Mouse (Mus musculus): ENCODE measurements around the gene Mus81. TPM values are rescaled to one million over a fixed set of nuclear protein-coding genes. Genes with fewer than 3 reads are reported as not detected.
"Not testable (repeated sequence)": the region's sequence is repeated elsewhere in the genome, so short reads cannot be mapped to it uniquely, and the experiment has no call there.

The Mus81 gene
- polyA plus RNA-seq (2015; fragmentation: Nextera tagmentation; extraction: Ambion mirVana): 58.6 and 63.5 TPM in 2 replicates

DNA sequence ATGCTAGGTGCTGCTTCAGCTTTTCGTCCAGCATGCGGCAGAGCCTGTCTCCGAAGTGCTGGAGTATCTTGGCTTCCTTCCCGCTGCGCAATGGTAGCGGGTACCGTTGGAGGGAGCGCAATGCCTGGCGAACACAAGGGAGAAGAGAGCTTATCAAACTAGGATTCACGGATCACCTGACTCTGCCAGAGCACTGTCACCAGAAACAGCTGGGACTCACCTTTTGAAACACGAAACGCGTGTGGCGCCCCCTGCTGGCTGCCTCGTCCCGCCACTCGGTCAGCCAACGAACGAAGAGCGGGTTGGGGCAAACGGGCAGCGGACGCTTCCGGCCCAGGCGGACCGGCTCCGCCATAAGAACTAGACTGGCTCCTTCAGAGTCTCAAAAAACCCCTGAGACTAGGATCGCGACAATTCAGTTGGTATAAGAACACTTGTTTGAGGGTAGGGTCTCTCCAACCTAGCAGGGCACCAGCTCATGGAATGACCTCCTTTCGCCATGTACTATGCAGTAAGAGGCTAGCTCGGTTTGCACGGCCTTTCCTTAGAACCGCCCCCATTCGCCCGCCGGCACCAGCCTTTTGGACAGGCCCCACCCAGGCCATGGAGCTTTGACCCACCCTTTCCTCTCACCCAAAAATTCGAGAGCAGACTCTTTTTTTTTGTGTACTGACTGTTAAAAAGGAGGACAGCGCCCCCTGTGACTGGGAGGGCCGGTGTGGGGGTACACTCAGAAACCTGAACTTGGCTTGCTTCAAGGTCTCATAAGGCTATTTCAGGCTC is at the start of gene Mus81:
Mus81 (minus strand) TSS at position 635 of the 783 bp plus-strand sequence.
- peak; percentile 94 for DNase-seq (ENCODE audit: low spot score)

DNA sequence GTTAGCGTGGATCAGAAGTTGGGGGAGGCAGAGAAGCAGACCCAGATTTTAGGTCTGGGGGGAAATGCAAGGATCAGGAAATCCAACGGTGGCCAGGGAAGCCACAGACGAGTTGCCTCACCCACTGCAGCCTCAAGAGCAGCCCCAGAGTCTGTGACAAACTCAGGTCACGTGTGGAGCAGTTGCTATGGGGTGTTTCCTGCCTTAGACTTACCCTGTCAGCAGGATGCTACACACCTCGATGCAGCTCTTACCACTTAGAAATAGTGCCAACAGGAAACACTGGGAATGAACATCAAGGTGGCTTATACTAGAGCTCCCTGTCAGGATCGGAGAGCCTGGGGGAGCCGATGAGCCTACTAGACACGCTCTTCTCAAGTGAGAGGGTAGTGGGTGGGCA is 44.3 kb upstream of the Mus81 start:
- DNase-seq (ENCODE audit: low spot score): peak; percentile 16

DNA sequence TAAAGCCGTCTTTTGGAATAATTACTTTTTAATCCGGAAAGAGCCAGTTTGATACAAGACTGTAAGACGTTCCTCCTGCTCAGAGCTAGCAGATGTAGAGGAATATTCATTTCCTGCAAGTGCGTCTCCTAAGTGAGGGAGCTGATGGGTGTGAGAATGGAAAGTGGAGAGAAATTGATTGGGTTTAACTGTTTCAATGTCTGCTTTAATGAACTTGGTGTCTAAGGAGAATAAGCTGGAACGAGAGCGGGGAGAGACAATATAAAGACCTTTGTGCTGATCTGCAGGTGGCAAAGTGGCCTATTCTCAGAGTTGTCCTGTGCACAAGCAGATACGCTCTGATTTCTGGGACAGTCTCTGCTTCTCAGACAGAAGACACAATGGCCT is 41.9 kb upstream of the Mus81 start:
- no peak for DNase-seq (ENCODE audit: low spot score)

DNA sequence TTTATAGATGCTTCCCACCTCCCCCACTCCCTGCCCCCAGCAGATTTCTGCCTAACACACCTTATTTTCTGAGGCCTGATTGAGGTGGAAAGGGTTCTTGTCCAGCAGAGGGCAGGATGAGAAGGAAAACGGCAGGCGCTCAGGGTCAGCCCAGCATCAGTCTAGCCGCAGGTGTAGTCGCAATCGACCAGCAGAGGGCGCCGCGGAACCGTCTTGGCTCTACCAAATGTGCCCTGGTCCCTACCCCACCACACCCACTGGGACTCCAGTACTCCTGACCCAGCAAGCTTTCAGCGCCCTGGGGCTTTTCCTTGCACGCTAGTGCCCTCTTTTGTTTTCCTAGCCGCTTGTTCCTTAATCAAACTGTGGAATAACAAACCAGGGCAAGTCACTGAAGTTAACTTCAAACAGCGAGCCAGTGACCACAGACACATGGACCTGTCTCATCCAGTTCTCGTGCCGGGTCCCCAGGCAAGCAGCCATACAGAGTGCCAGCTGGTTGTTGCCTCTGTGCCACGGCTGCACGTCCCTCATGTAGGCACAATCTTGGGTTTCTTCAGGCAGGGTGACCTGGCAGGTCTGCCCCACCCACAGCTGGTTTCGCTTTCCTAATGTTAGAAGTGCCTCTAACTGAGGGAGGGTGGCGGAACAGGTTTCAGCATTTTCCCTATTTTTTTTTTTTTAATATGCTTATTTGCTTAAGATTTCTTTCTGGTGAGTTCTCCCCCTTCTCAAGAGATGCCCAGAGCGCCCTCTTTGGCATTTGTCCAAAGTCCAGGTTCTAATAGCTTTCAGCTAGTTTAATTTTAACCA is 41.3 kb upstream of the Mus81 start:
- peak; percentile 88 for DNase-seq (ENCODE audit: low spot score)

DNA sequence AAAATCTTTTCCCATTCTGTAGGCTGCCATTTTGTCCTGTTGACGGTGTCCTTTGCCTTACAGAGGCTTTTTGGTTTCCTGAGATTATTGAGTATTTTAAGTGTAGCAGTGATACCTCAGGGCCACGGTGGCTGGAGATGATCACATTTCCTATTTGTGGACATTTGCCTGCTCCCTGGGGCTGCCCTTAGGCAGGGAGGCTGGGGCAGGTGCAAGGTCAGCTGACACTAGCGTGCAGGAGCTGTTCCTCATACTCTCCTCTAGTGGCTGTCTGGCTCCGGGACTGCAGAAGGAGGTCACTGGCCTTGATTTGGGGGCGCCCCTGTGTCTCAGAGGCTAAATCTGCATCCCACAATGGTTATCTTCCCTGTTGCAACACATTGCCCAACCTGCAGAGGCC is 37.0 kb upstream of the Mus81 start:
- DNase-seq (ENCODE audit: low spot score): no peak

DNA sequence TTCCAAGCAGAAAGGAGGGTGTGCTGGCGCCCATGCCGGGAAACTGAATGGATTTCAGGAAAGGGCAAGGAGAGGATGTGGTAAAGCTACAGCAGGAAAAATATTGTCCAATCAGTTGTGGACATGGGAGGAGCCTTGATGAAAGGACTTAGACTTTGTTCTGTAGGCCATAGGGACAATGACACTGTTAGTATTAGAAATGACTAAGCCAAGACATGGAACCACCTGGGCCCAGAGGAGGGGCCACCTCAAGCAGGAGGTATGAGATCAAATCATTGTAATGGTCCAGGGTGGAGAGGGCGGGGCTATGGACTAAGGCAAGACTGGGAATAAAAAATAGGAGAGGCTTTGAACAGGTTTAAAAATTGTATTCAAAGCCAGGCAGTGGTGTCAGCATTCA is 30.5 kb upstream of the Mus81 start:
- no peak for DNase-seq (ENCODE audit: low spot score)

DNA sequence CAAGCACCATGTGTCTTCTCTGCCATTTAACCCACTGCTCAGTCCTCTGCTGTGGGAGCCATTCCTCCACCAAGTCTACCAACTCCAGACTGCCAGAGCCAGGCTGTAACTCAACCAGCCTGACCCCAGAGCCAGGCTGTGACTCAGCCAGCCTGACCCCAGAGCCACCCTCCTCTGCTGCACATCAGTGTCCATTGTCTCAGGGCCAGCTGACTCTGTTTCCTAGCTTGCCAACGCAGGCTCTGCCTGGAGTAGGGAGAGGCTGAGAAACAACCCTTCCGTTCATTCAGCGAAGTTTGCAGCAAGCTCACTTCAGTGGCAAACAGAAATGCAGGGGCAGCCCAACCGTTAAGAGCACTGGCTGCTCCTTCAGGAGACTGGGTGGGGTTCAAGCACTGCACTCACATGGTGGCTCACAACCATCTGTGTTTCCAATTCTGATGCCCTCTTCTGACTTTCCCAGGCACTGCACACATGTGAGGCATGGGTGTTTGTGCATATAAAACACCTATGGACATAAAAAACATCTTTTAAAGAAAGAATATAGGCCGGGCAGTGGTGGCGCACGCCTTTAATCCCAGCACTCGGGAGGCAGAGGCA is 28.8 kb upstream of the Mus81 start:
- DNase-seq (ENCODE audit: low spot score): no peak

DNA sequence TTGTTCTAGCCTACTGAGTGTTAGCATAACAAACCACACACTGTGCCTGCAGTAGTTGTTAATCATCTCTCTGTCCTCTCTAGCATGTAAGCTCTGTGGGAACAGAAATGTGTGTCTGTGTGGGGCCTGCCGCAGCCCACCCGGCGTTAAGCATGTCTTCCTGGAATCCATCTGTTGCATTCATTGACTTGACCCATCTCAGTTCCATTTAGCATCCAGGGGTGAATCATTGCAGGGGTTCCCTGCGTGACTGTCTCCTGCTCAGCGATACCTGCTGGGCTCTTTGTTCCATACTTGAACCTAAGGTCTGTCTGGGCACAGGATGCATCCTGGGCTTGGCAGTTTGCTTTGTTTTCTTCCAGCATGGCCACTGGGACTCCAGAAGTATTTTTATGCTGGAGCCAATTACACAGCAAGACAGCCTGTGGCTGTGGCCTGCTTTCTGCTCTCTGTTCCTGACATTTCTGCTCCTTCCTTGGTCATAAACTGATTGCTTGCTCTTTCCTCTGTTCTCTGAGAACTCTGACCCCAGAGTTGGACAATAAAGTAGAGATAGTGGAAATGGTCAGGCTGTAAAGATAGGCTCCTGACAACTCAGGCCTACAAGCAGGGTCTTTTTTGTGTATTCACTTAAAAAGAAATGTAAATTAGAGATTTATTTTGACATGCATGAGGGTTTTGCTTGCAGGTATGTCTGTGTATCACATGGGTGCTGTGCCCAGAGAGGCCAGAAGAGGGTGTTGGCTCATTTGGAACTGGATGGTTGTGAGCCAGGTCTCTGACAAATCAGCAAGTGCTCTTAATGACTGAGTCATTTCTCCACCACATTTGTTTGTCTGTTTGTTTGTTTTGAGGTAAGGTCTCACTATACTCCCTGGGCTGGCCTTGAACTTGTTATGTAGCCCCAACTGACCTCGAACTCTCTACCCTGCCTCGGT is 27.9 kb upstream of the Mus81 start:
- DNase-seq (ENCODE audit: low spot score): no peak

DNA sequence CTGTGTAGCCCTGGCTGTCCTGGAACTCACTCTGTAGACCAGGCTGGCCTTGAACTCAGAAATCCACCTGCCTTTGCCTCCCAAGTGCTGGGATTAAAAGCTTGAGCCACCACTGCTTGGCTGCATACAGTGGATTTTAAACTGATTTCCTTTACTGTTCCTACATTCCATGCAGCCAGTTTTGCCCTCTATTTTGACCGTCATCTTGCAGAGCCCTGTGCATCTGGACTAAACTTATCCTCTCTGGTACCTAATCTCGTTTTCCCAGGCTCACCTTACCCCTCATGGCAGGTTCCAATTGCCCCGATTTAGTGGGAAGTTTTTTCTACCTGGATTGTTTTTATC is 24.8 kb upstream of the Mus81 start:
- no peak for DNase-seq (ENCODE audit: low spot score)

DNA sequence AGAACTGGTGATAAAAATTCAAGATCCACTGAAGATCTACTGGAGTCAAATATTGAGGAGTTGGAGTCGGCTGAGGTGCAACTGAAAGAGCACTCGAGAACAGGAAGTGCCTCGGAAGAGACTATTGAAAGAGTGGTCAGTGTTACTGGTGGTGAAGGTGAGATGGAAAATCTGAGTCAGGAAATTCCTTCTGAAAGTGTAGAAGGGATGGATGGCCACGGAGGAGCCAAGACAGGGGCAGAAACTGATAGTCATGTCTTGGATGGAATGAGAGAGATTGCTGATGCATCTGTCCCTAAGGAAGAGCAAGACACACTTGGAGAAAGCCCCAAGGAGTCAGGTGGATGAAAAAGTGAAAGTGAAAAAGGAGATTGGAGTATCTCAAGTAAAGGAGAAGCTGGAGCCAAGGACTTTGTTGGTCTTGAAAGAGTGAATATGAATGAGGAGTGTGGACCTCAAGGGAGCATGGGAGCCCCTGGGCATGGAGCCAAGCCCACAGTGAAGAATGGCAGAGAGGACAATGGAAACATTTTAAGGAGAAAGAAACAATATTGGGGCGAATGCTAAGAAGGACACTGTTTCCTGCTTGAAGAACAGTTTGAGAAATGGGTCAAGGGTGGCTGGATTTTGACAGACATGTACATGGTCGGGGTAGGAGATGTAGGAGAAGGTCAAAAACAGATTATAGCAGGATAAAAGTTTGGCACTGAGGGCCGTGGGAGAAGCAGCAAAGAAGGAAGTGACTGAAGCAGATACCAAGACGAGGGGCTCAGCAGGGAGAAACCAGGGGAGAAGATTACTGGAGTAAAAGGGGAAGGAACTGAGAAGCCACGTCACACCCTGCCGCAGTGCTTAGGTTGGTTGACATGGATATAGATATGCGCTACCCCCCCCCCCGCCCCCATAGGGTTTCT is 24.1 kb upstream of the Mus81 start:
- no peak for DNase-seq (ENCODE audit: low spot score)

DNA sequence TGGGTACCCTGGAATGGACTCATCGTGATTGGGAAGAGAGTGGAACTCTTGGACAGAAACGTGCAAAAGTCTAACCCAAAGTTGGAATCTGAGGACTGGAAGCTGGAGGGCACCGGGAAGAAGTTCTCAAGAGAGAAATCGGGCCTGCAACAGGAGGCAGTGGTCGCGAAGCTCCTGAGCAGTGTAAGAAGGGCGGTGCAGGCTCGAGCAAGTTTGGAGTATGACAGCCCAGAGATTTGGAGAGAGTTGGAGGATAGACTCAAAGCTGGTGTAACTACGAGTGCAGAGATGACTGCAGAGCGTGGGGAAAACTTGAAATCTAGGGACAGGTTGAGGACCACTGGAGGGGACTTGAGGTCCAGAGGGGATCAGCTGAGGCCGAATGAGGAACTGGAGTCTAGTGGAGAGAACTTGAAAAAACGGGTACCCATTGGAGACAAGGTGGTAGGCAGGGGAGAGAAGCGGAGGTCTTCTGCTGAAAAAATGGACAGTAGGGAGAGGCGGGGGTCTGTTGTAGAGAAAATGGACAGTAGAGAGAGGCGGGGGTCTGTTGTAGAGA is 23.0 kb upstream of the Mus81 start:
- DNase-seq (ENCODE audit: low spot score): no peak

DNA sequence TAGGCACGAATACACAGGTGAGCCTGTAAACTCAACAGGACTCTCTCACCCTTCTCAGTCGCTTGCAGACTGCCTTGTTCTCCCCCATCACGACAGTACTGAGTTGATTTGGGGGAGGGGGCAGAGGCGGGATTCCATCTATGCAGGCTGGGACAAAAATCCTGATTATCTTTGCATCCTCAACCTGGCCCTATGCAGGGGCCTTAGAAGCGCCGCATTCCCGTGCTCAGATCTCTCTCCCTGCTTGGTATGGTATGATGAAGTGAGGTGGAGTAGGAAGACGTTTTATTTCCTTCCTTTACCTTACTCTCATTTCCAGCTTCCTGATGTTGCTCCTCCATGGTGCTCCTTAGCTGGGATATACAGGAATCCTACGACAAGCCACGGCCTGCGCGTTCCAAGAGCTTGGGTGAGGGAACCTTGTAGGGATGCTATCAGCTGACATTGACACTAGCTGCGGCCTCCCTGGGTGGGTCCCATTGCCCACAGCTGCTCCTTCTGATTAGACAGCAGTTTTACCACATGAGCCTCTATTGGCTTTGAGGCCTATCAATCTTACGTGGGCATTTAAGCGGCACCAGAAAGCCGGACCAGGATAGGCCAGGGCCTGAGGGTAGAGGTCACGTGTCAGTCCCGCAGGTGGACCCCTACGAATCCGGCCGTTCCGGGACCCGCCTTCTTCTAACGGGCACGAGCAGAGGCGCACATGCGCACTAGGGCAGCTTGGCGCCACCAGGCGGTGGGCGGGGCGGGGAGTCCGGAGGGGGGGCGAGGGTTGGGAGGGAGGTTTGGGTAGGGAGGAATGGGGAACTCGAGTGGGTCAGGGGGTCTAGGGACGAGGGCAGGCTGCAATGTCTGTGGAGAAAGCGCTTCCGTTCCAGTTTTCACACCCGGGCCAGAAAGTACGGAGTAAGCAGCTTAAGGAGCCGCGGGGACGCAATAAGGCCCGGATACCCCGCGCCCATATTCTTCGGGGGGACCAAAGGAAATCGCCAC is 22.1 kb upstream of the Mus81 start, which contains the start of gene Snx32:
Snx32 (minus strand) TSS at position 508 of the 996 bp plus-strand sequence.
- peak; percentile 98 for DNase-seq (ENCODE audit: low spot score)

DNA sequence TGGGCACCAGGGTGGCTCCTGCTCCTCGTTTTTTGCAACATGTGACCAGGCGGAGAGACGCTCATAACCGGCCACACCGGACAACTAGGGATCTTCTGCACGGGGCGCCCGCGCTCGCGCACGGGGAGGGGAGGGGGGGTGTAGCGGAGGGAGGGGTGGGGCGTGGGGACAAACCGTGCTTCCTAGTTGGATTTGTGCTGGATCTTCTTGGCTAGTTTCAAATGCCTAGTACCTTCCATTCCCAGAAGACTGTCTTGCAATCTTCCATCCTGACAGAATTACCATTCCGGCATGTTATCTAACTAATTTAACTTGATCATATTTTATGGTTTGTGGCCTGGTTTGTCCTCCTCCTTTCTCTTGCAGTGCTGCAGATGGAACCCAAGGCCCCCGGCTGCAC is 15.5 kb upstream of the Mus81 start, which contains the start of gene 1700020D05Rik:
1700020D05Rik (minus strand) TSS at position 101 of the 400 bp plus-strand sequence.
- no peak for DNase-seq (ENCODE audit: low spot score)

DNA sequence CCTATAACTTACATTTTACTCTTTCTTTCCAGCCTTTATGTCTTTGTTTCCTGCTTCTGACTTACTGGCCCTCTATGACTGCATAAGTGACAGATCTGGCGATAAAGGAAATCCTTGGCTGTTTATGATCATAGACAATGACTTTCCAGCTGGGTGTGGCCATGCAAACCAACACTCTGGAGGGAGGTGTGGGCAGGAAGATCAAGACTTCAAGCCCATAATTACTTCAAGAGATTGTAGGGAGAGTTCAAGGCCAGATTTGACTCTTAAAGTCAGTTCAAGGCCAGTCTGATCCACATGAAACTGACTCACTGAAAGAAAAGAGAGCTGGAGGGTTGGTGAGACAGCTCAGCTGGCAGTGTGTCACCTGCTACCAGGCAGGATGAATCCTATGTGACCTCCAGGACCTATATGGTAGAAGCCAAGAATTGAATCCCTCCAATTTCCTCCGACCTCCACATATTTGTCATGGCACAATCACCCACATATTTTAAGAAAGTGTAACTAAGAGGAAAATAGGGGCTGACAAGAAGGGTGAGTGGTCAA is 12.2 kb upstream of the Mus81 start:
- no peak for DNase-seq (ENCODE audit: low spot score)

DNA sequence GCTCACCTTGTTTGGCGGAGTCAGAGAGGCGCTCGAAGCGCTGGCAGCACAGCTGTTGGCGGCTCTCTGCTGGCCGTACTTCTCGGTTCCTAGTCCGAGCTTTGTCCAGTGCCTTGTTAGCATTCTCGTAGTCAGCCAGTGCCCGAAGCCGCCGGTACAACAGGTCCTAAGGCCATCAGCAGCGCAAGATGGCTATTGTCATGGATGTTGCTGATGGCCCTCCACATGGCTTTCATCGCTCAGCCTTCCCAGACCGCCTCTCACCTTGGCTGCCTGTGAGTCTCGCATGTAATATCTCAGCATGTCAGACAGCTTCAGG is 7.8 kb upstream of the Mus81 start:
- no peak for DNase-seq (ENCODE audit: low spot score)

DNA sequence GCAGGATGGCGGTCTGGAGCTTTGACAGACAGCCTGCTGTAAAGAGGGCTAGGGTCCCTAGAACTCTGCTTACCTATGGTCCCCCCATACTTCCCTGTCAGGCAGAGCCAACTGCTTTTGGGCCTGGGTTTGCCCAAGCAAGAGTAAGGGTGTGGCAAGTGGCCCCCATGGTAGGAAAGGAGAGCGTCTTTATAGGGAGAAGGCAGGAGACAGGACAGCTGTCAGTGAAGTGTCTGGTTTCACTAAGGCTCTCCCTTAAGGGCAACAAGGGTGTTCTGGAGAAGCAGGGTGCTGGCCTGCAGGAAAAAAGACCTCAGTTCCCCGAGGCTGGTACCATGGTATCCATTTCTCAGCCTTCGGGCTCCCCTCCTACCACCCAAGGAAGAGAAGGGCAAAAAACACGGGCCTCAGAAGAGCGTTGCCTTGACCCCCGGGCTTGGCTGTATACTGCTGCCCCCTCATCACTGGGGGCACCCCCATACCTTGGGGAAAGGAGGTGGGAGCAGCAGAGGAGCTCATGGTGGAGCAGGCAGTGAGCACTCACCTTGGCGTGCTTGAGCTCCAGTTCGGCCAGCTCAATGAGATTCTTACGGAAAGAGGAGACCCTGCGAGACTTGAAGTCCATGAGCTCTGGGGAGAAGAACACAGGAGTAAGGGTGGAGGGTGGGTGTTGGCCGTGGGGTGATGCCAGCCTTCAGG is 7.3 kb upstream of the Mus81 start:
- no peak for DNase-seq (ENCODE audit: low spot score)

DNA sequence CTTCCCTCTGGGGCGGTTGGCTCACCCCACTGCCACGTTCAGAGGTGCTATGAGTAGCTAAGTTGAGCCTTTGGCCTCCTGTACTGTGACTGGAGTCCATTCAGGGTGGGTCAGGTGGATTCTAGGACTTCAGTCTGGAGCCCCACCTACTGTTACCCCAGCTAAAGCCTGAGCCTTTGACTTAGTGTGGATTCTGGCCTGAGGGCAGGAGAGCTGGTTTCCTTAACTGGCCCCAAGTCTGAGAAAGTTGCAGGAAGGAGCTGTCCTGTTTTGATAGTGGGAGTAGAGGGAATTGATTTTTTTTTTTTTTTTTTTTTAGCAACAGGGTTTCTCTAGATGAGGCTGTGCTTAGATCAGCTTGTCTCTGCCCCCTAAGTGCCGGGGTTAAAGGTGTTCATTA is 6.1 kb upstream of the Mus81 start:
- DNase-seq (ENCODE audit: low spot score): no peak

DNA sequence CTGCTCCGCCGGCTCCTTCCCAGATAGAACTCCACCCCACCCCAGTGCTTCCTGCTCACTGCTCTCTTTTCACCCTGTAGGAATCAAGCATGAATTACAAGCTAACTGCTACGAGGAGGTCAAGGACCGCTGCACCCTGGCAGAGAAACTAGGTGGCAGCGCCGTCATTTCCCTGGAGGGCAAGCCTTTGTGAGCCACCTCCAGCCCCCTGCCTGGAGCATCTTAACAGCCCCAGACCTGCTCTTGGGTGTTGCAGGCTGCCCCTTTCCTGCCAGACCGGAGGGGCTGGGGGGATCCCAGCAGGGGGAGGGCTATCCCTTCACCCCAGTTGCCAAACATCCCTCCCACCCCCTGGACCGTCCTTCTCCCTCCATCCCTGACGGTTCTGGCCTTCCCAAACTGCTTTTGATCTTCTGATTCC is 5.1 kb upstream of the Mus81 start:
- DNase-seq (ENCODE audit: low spot score): not testable (repeated sequence)

Data from thymus, postnatal 0 days (tissue).